Mouse (Mus musculus) thymus, postnatal 0 days (tissue): ENCODE measurements around the gene Raly. TPM values are rescaled to one million over a fixed set of nuclear protein-coding genes. Genes with fewer than 3 reads are reported as not detected.
A peak's percentile ranks its signal among the peaks of the same experiment; 100 is the strongest.

Experiments
- DNase-seq: peaks from one replicate; pipeline ENCODE4 v3.0.0-alpha.2; 2015; ENCODE audit warnings: low spot score
- polyA plus RNA-seq: library from polyadenylated mRNA; unstranded; fragments of >200 nt; fragmentation: Nextera tagmentation; extraction: Ambion mirVana; gene quantifications from 2 replicates; pipeline ENCODE4 v1.2.1, GENCODE M21; 2015

Raly gene
- polyA plus RNA-seq, 1 experiment from 2014 or later = 42.9 TPM

GRCm38 (mm10) chr2:154782856-154783650 is 7.8 kb upstream of the Raly start:
- DNase-seq = no peak

- no peak for DNase-seq
These were observed 5.6 kb upstream of the Raly start for GRCm38 (mm10) chr2:154785284-154785683.

- DNase-seq = no peak
These were observed 4.7 kb upstream of the Raly start for GRCm38 (mm10) chr2:154786187-154786586.

- DNase-seq = no peak
These were observed 4.1 kb upstream of the Raly start for GRCm38 (mm10) chr2:154786776-154787175.

- no peak for DNase-seq
These were observed 1.5 kb upstream of the Raly start for GRCm38 (mm10) chr2:154789381-154789780.

GRCm38 (mm10) chr2:154789977-154790655 is 780 bp upstream of the Raly start:
- DNase-seq = no peak

GRCm38 (mm10) chr2:154791661-154792642 is 1.1 kb downstream of the Raly start:
- peak; percentile 72 for DNase-seq

- no peak for DNase-seq
These were observed 12.5 kb downstream of the Raly start for GRCm38 (mm10) chr2:154803372-154803771.

- DNase-seq = no peak
These were observed 12.9 kb downstream of the Raly start for GRCm38 (mm10) chr2:154803845-154804244.

- DNase-seq = no peak
These were observed 16.8 kb downstream of the Raly start for GRCm38 (mm10) chr2:154807689-154808088.

- DNase-seq = no peak
These were observed 18.3 kb downstream of the Raly start for GRCm38 (mm10) chr2:154809107-154809762.

GRCm38 (mm10) chr2:154810821-154811220 is 19.9 kb downstream of the Raly start:
- DNase-seq = no peak

- no peak for DNase-seq
These were observed 22.5 kb downstream of the Raly start for GRCm38 (mm10) chr2:154813426-154813825.

GRCm38 (mm10) chr2:154817089-154817488 is 26.2 kb downstream of the Raly start:
- DNase-seq = no peak

GRCm38 (mm10) chr2:154817788-154818187 is 26.9 kb downstream of the Raly start:
- DNase-seq = peak; percentile 25

GRCm38 (mm10) chr2:154818599-154818998 is 27.7 kb downstream of the Raly start:
- DNase-seq = no peak

GRCm38 (mm10) chr2:154820346-154820745 is 29.4 kb downstream of the Raly start:
- DNase-seq = no peak

GRCm38 (mm10) chr2:154826054-154826538 is 35.2 kb downstream of the Raly start:
- DNase-seq = no peak

GRCm38 (mm10) chr2:154827521-154827920 is 36.6 kb downstream of the Raly start:
- no peak for DNase-seq

GRCm38 (mm10) chr2:154832471-154832870 is 41.6 kb downstream of the Raly start:
- no peak for DNase-seq
